Mouse (Mus musculus): Measurements from ENCODE around the gene Sdc3.

GRCm38 (mm10) chr4:130787530-130787929 is 4.8 kb upstream of the Sdc3 start:
- TF ChIP-seq CTCF (IDR thresholded peaks at IDR 0.05) = no peak
- TF ChIP-seq POLR2A (IDR thresholded peaks at IDR 0.05; ENCODE audit: insufficient read depth, low read depth, low read length) = no peak
- no peak for TF ChIP-seq EP300 (IDR thresholded peaks at IDR 0.05; ENCODE audit: insufficient read depth, low read depth, low read length)

All from heart, adult 2 months (tissue).